Mouse (Mus musculus) CH12.LX (cell line): ENCODE data around the gene Fam3b. TPM values are rescaled to one million over a fixed set of nuclear protein-coding genes. Genes with fewer than 3 reads are reported as not detected.
A peak's percentile ranks its signal among the peaks of the same experiment; 100 is the strongest.

Experiments used
- DNase-seq: peaks from one replicate; pipeline ENCODE4 v3.0.0-alpha.2; 2013; ENCODE audit errors: extremely low read depth
- H3K27ac ChIP-seq: 2 replicates; pipeline ENCODE4 v1.5.1; 2012; ENCODE audit warnings: low read depth, mild to moderate bottlenecking, control low read depth, moderate library complexity; ENCODE audit not compliant: insufficient read depth
- H3K27me3 ChIP-seq: replicated peaks from 2 replicates; pipeline ENCODE3; 2012; ENCODE audit warnings: inconsistent platforms
- H3K36me3 ChIP-seq, 2 experiments: replicated peaks in 1 of 2; 2 replicates each; pipeline versions ENCODE3 to v1.6.1; 2012; ENCODE audit warnings: inconsistent platforms in 1 of 2, low read length in 1 of 2, mild to moderate bottlenecking in 1 of 2, mixed read lengths in 1 of 2, moderate library complexity in 1 of 2; ENCODE audit not compliant: control insufficient read depth in 1 of 2, insufficient read depth in 1 of 2
- H3K4me1 ChIP-seq, 2 experiments: 2 replicates each; pipeline ENCODE4 v1.6.1; 2012; ENCODE audit warnings: inconsistent platforms in 1 of 2, moderate library complexity in 1 of 2; ENCODE audit not compliant: insufficient read depth in 2 of 2, control insufficient read depth in 1 of 2
- H3K4me2 ChIP-seq: 2 replicates; pipeline ENCODE4 v1.6.1; 2012; ENCODE audit warnings: low read depth, mild to moderate bottlenecking, control low read depth; ENCODE audit not compliant: poor library complexity, insufficient read depth, severe bottlenecking
- H3K4me3 ChIP-seq, 3 experiments: fragments of 150-350 bp in 1 of 3; sonication (generic) in 1 of 3; replicated peaks in 1 of 3; 2 replicates each; pipeline versions ENCODE3 to v1.5.1; 2011 to 2012; ENCODE audit warnings: low read depth in 2 of 3, low read length in 2 of 3, mild to moderate bottlenecking in 2 of 3, moderate library complexity in 2 of 3, control low read depth in 1 of 3, improper control_type of control experiment in 1 of 3, inconsistent platforms in 1 of 3, mixed read lengths in 1 of 3; ENCODE audit not compliant: poor library complexity in 1 of 3
- H3K79me2 ChIP-seq: replicated peaks from 2 replicates; pipeline ENCODE4 v1.6.1; 2012; ENCODE audit warnings: mild to moderate bottlenecking, moderate library complexity; ENCODE audit not compliant: control insufficient read depth, poor library complexity, insufficient read depth, severe bottlenecking; ENCODE audit errors: extremely low read depth
- H3K9ac ChIP-seq: 2 replicates; pipeline ENCODE4 v1.6.1; 2012; ENCODE audit warnings: low read depth, mild to moderate bottlenecking, control low read depth, moderate library complexity; ENCODE audit not compliant: insufficient read depth
- H3K9me3 ChIP-seq: replicated peaks from 2 replicates; pipeline ENCODE3; 2012; ENCODE audit warnings: low read length, inconsistent platforms, mixed read lengths
- BHLHE40 ChIP-seq: IDR thresholded peaks from 2 replicates; pipeline ENCODE4 v1.6.1; 2011; ENCODE audit warnings: mild to moderate bottlenecking, low read depth, low read length, improper control_type of control experiment
- CHD1 ChIP-seq: IDR thresholded peaks from 2 replicates; pipeline ENCODE4 v1.6.1; 2012; ENCODE audit warnings: low read depth, low read length, improper control_type of control experiment, inconsistent platforms
- CHD2 ChIP-seq: IDR thresholded peaks from 2 replicates; pipeline ENCODE4 v1.6.1; 2011; ENCODE audit warnings: low read length, improper control_type of control experiment
- CTCF ChIP-seq, 2 experiments: IDR thresholded peaks in 1 of 2; conservative IDR thresholded peaks in 1 of 2; 2 replicates each; pipeline ENCODE4 v1.5.1; 2011 to 2012; ENCODE audit warnings: low read depth in 2 of 2, low read length in 2 of 2, improper control_type of control experiment in 1 of 2, inconsistent platforms in 1 of 2, mild to moderate bottlenecking in 1 of 2, moderate library complexity in 1 of 2
- ELF1 ChIP-seq: IDR thresholded peaks from 2 replicates; pipeline ENCODE4 v1.6.1; 2014; ENCODE audit warnings: low read depth, mild to moderate bottlenecking, inconsistent platforms, low read length, improper control_type of control experiment
- EP300 ChIP-seq: IDR thresholded peaks from 2 replicates; pipeline ENCODE4 v1.6.1; 2011; ENCODE audit warnings: low read length, improper control_type of control experiment
- ETS1 ChIP-seq: conservative IDR thresholded peaks from 2 replicates; pipeline ENCODE4 v1.6.1; 2012; ENCODE audit warnings: low read depth, mild to moderate bottlenecking, inconsistent platforms, low read length, improper control_type of control experiment, moderate library complexity
- GABPA ChIP-seq: IDR thresholded peaks from 2 replicates; pipeline ENCODE4 v1.6.1; 2012; ENCODE audit warnings: low read depth, low read length, improper control_type of control experiment, inconsistent platforms; ENCODE audit not compliant: insufficient replicate concordance
- HCFC1 ChIP-seq: IDR thresholded peaks from 2 replicates; pipeline ENCODE4 v1.6.1; 2012; ENCODE audit warnings: low read depth, mild to moderate bottlenecking, inconsistent platforms, low read length, improper control_type of control experiment
- IRF4 ChIP-seq: IDR thresholded peaks from 2 replicates; pipeline ENCODE4 v1.6.1; 2014; ENCODE audit warnings: low read depth, mild to moderate bottlenecking, inconsistent platforms, low read length, improper control_type of control experiment
- JUN ChIP-seq: IDR thresholded peaks from 2 replicates; pipeline ENCODE4 v1.6.1; 2011; ENCODE audit warnings: low read depth, mild to moderate bottlenecking, low read length, improper control_type of control experiment, moderate library complexity; ENCODE audit not compliant: insufficient read depth
- JUND ChIP-seq: conservative IDR thresholded peaks from 2 replicates; pipeline ENCODE4 v1.6.1; 2011; ENCODE audit warnings: low read depth, low read length, improper control_type of control experiment
- KAT2A ChIP-seq: IDR thresholded peaks from 2 replicates; pipeline ENCODE4 v1.6.1; 2012; ENCODE audit warnings: low read length, improper control_type of control experiment, inconsistent platforms; ENCODE audit not compliant: insufficient replicate concordance
- MAFK ChIP-seq: IDR thresholded peaks from 2 replicates; pipeline ENCODE4 v1.6.1; 2011; ENCODE audit warnings: low read length, improper control_type of control experiment; ENCODE audit not compliant: insufficient replicate concordance
- MAX ChIP-seq: IDR thresholded peaks from 2 replicates; pipeline ENCODE4 v1.6.1; 2011; ENCODE audit warnings: low read length, improper control_type of control experiment
- MEF2A ChIP-seq: IDR thresholded peaks from 2 replicates; pipeline ENCODE4 v1.6.1; 2014; ENCODE audit warnings: low read depth, mild to moderate bottlenecking, inconsistent platforms, low read length, improper control_type of control experiment, borderline replicate concordance
- MYC ChIP-seq: IDR thresholded peaks from 2 replicates; pipeline ENCODE4 v1.6.1; 2011; ENCODE audit warnings: low read depth, mild to moderate bottlenecking, improper control_type of control experiment, low read length
- NELFE ChIP-seq: IDR thresholded peaks from 2 replicates; pipeline ENCODE4 v1.6.1; 2011; ENCODE audit warnings: low read depth, low read length, improper control_type of control experiment
- NRF1 ChIP-seq: IDR thresholded peaks from 2 replicates; pipeline ENCODE4 v1.6.1; 2014; ENCODE audit warnings: low read depth, mild to moderate bottlenecking, inconsistent platforms, low read length, improper control_type of control experiment, moderate library complexity
- PAX5 ChIP-seq: IDR thresholded peaks from 2 replicates; pipeline ENCODE4 v1.6.1; 2012; ENCODE audit warnings: low read length, inconsistent platforms, mixed read lengths
- POLR2AphosphoS2 ChIP-seq: IDR thresholded peaks from 2 replicates; pipeline ENCODE4 v1.6.1; 2011; ENCODE audit warnings: low read depth, low read length, improper control_type of control experiment
- RAD21 ChIP-seq: IDR thresholded peaks from 2 replicates; pipeline ENCODE4 v1.6.1; 2011; ENCODE audit warnings: low read depth, mild to moderate bottlenecking, low read length, improper control_type of control experiment, moderate library complexity
- RCOR1 ChIP-seq: conservative IDR thresholded peaks from 2 replicates; pipeline ENCODE4 v1.6.1; 2012; ENCODE audit warnings: low read depth, mild to moderate bottlenecking, inconsistent platforms, low read length, improper control_type of control experiment
- SIN3A ChIP-seq: IDR thresholded peaks from 2 replicates; pipeline ENCODE4 v1.6.1; 2012; ENCODE audit warnings: low read length, improper control_type of control experiment, inconsistent platforms
- TBP ChIP-seq: conservative IDR thresholded peaks from 2 replicates; pipeline ENCODE4 v1.6.1; 2011; ENCODE audit warnings: low read depth, low read length, improper control_type of control experiment
- TCF12 ChIP-seq: IDR thresholded peaks from 2 replicates; pipeline ENCODE4 v1.6.1; 2014; ENCODE audit warnings: low read depth, mild to moderate bottlenecking, inconsistent platforms, low read length, improper control_type of control experiment
- USF1 ChIP-seq: IDR thresholded peaks from 2 replicates; pipeline ENCODE4 v1.6.1; 2014; ENCODE audit warnings: low read depth, mild to moderate bottlenecking, inconsistent platforms, low read length, improper control_type of control experiment
- USF2 ChIP-seq: conservative IDR thresholded peaks from 2 replicates; pipeline ENCODE4 v1.6.1; 2011; ENCODE audit warnings: low read depth, low read length, improper control_type of control experiment
- ZC3H11A ChIP-seq: IDR thresholded peaks from 2 replicates; pipeline ENCODE4 v1.6.1; 2012; ENCODE audit warnings: low read depth, mild to moderate bottlenecking, inconsistent platforms, low read length, improper control_type of control experiment
- ZKSCAN1 ChIP-seq: IDR thresholded peaks from 2 replicates; pipeline ENCODE4 v1.6.1; 2012; ENCODE audit warnings: low read depth, inconsistent platforms, low read length, improper control_type of control experiment, borderline replicate concordance
- ZNF384 ChIP-seq: IDR thresholded peaks from 2 replicates; pipeline ENCODE4 v1.6.1; 2012; ENCODE audit warnings: low read depth, low read length, improper control_type of control experiment, inconsistent platforms
- dilution Hi-C: fragments of 300-500 bp; cut with MboI; formaldehyde crosslinking; loops from 2 replicates; pipeline ENCODE4 v1.14.3; 2020; ENCODE audit warnings: low sequenced_read_pairs; ENCODE audit not compliant: extremely low pct_unique_long_range_greater_than_20kb, extremely low pct_ligation_motif_present
- in situ Hi-C: fragments of 300-500 bp; cut with MboI; formaldehyde crosslinking; loops from 3 replicates; pipeline ENCODE4 v1.14.3; 2019; ENCODE audit warnings: low sequenced_read_pairs, low pct_ligation_motif_present, low pct_unique_long_range_greater_than_20kb, mixed read lengths
- polyA plus RNA-seq: library from polyadenylated mRNA; unstranded; fragments of >175 nt; gene quantifications from 2 replicates; pipeline ENCODE4 v1.2.1, GENCODE M21; 2012; ENCODE audit warnings: low read depth; ENCODE audit not compliant: insufficient read length
- total RNA-seq, 2 experiments: library from RNA; depleted of rRNA; stranded (reverse); fragments of 300-350 nt in 1 of 2; fragments of >200 nt in 1 of 2; gene quantifications; 2 replicates each; pipeline ENCODE4 v1.2.3; 2012 to 2014

Fam3b gene
- total and polyA plus RNA-seq, 3 experiments: not detected

GRCm38 (mm10) chr16:97467993-97468791, 46.4 kb downstream of the Fam3b start:
- no peaks in the 10 kb centered on the region for H3K36me3 ChIP-seq
- H3K9me3 ChIP-seq: no peaks in the 10 kb centered on the region
- dilution Hi-C loops (no loop called here), in situ Hi-C loops (no loop called here)
- TF ChIP-seq NELFE (no peak), PAX5 (no peak), MAFK (no peak), GABPA (no peak), CHD1 (no peak), TCF12 (peak; percentile 37), ZKSCAN1 (no peak), CHD2 (no peak), ETS1 (peak; percentile 48; the same call in 1 of the 2 replicates), ZNF384 (no peak), JUN (peak; percentile 66), TBP (no peak), MEF2A (peak; percentile 86; the same call in 1 of the 2 replicates), EP300 (peak; percentile 58), HCFC1 (no peak), ELF1 (peak; percentile 53), POLR2AphosphoS2 (no peak), RAD21 (no peak), BHLHE40 (peak; percentile 45; the same call in 1 of the 2 replicates), USF1 (peak; percentile 16; the same call in 1 of the 2 replicates), RCOR1 (0 out of 2 replicates have a peak, but pooled peaks have one; percentile 4), SIN3A (no peak), KAT2A (no peak), USF2 (no peak), MYC (no peak), MAX (no peak), JUND (no peak), NRF1 (no peak), IRF4 (peak; percentile 80), ZC3H11A (no peak), CTCF (conservative IDR thresholded peaks at IDR 0.05 in 1 of 2, IDR thresholded peaks at IDR 0.05 in 1 of 2; ENCODE audit: low read depth in 2 of 2, low read length in 2 of 2) (no peak)
- H3K9ac ChIP-seq: no peak overlapping the region
- peaks cover 28 to 62% of the 10 kb centered on the region in 2 experiments for H3K4me1 ChIP-seq
- H3K4me2 ChIP-seq: no peak overlapping the region; the same call in 1 of the 2 replicates
- DNase-seq: peak; percentile 62
- no peak overlapping the region for H3K27ac ChIP-seq
- no peaks in the 10 kb centered on the region for H3K79me2 ChIP-seq
- H3K27me3 ChIP-seq: no peaks in the 10 kb centered on the region
- no peak overlapping the region for H3K4me3 ChIP-seq
